Mouse (Mus musculus) intestine, postnatal 0 days (tissue): Measurements from ENCODE around the gene St5. TPM values are rescaled to one million over a fixed set of nuclear protein-coding genes. Genes with fewer than 3 reads are reported as not detected.

Experiments used
- ATAC-seq: fragments of 200-750 bp; cut with Nextera tagmentation; 2 replicates; pipeline ENCODE4 v1.8.0; 2017; ENCODE audit warnings: mild to moderate bottlenecking, moderate TSS enrichment, moderate library complexity
- H3K27ac ChIP-seq: fragments of 300-500 bp; sonication (generic); 2 replicates; pipeline ENCODE4 v1.5.1; 2014; ENCODE audit warnings: mild to moderate bottlenecking, low read depth, low read length, moderate library complexity
- H3K27me3 ChIP-seq: fragments of 300-500 bp; sonication (generic); replicated peaks from 2 replicates; pipeline ENCODE4 v1.6.1; 2014; ENCODE audit warnings: low read length, mixed read lengths; ENCODE audit not compliant: control insufficient read depth, insufficient read depth
- H3K36me3 ChIP-seq: fragments of 300-500 bp; sonication (generic); 2 replicates; pipeline ENCODE4 v1.6.1; 2014; ENCODE audit warnings: mild to moderate bottlenecking, moderate library complexity; ENCODE audit not compliant: control insufficient read depth, insufficient read depth
- H3K4me1 ChIP-seq: fragments of 300-500 bp; sonication (generic); replicated peaks from 2 replicates; pipeline ENCODE4 v1.6.1; 2014; ENCODE audit warnings: antibody characterized with exemption, low read length, mixed read lengths; ENCODE audit not compliant: control insufficient read depth, insufficient read depth
- H3K4me2 ChIP-seq: fragments of 300-500 bp; sonication (generic); replicated peaks from 2 replicates; pipeline ENCODE4 v1.6.1; 2014; ENCODE audit warnings: low read depth, mild to moderate bottlenecking, moderate library complexity
- H3K4me3 ChIP-seq: fragments of 300-500 bp; sonication (generic); 2 replicates; pipeline ENCODE4 v1.5.1; 2014; ENCODE audit warnings: low read depth, low read length
- H3K9ac ChIP-seq: fragments of 300-500 bp; sonication (generic); 2 replicates; pipeline ENCODE4 v1.6.1; 2014; ENCODE audit warnings: mild to moderate bottlenecking, low read depth, low read length
- H3K9me3 ChIP-seq: fragments of 300-500 bp; sonication (generic); 2 replicates; pipeline ENCODE4 v1.6.1; 2016; ENCODE audit warnings: mixed run types; ENCODE audit not compliant: control insufficient read depth
- CTCF ChIP-seq: sonication (generic); IDR thresholded peaks from 2 replicates; pipeline ENCODE4 v1.5.1; 2016; ENCODE audit warnings: low read depth, mild to moderate bottlenecking, control low read depth, antibody characterized with exemption, moderate library complexity
- WGBS: fragments of 180-500 bp; shearing (Covaris S2); extraction: QIAGEN DNeasy Blood & Tissue Kit; methylation state at CpG from one replicate; pipeline ENCODE4 v1.1.7; 2014; 5-methylcytosine and 5-hydroxymethylcytosine counted together
- polyA plus RNA-seq: library from polyadenylated mRNA; unstranded; fragments of >200 nt; fragmentation: Nextera tagmentation; extraction: Ambion mirVana; gene quantifications from 2 replicates; pipeline ENCODE4 v1.2.1, GENCODE M21; 2015

The St5 gene
- polyA plus RNA-seq, 1 experiment from 2014 or later = 46.7 TPM

DNA sequence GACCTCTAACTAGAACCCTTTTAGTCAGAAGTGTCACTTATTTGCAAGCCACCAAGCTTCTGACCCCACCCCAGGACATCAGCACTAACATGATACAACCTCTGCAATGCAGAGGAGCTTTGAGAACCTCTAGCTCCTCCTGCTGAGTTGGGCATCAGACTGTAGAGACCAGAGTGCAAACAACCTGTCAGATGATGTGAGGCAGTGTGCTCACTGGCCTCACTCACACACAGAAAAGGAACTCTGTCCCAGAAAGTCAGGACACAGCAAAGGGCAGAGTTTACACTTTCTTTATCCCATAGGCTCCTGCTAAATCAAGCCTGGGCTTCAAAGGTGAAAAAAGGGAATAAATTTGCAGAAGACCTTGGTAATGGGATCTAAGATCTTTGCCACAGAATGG lies 137.1 kb downstream of the St5 start:
- no peak for TF ChIP-seq CTCF
- Histone ChIP-seq H3K9me3 (no peaks in the 10 kb centered on the region), H3K27ac (peak overlapping the region; percentile 21; the same call in 1 of the 2 replicates), H3K9ac (no peak overlapping the region), H3K4me1 (peaks cover 8% of the 10 kb centered on the region), H3K36me3 (peaks cover 24% of the 10 kb centered on the region), H3K4me3 (no peak overlapping the region), H3K4me2 (no peak overlapping the region), H3K27me3 (no peaks in the 10 kb centered on the region)
- peak; percentile 42; the same call in 1 of the 2 replicates for ATAC-seq

DNA sequence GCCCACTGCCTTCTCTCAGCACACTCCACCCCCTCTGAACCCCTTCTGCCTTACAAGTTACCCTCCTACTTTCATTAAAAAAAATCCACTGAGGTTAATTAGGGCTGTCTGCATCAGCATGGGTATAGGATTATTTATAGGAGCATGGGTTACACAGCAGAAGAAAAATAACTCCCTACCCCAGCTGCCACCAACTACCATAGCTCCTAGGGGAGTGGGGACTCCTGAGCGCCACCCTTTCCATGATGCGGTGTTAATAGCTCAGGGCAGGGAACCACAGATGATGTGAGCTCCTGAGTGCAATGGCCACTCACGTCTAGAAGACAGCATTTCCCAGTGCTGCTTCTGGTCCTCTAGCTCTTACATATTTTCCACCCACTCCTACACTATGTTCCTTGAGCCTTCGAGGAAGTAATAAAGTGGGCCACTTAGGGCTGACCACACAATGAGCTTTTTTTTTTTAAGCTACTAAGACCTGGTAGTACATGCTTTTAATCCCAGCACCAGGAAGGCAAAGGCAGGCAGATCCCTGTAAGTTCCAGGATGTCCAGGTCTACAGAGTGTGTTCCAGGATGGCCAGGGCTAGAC lies 139.5 kb downstream of the St5 start:
- no peak overlapping the region for H3K4me2 ChIP-seq
- no peaks in the 10 kb centered on the region for H3K27me3 ChIP-seq
- H3K27ac ChIP-seq = no peak overlapping the region
- H3K9me3 ChIP-seq = no peaks in the 10 kb centered on the region
- ATAC-seq = no peak
- TF ChIP-seq CTCF = no peak
- no peak overlapping the region for H3K9ac ChIP-seq
- 60% methylated on average over 4 of the region's 4 CpGs for WGBS
- peaks cover 15% of the 10 kb centered on the region; the same call in 1 of the 2 replicates for H3K36me3 ChIP-seq
- H3K4me1 ChIP-seq = peaks cover 8% of the 10 kb centered on the region
- no peak overlapping the region for H3K4me3 ChIP-seq

DNA sequence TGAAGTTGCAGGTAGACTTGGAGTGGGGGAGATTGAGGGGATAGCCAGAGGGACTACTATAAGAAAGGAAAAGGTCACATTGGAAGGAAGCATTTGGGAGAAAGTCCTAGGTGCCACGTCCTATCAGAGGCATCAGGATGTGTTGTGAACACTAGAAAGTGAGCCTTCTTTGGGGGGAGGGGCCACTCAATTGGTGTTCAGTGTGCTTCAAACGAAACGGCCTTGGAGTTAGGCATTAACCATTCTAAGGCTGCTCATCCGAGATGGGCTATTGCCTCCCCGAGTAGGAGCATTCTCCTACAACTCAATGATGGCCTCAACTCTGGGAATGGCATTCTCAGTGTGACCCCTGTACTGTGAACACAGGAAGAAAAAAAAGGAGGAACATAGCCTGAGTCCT lies 140.7 kb downstream of the St5 start:
- no peak for ATAC-seq
- no peak overlapping the region for H3K4me3 ChIP-seq
- peaks cover 8% of the 10 kb centered on the region for H3K4me1 ChIP-seq
- WGBS = 17% methylated on average over 5 of the region's 5 CpGs
- no peaks in the 10 kb centered on the region for H3K9me3 ChIP-seq
- no peaks in the 10 kb centered on the region for H3K27me3 ChIP-seq
- no peak for TF ChIP-seq CTCF
- H3K9ac ChIP-seq = no peak overlapping the region
- peak overlapping the region; percentile 60 for H3K27ac ChIP-seq
- H3K36me3 ChIP-seq = peaks cover 11% of the 10 kb centered on the region; the same call in 1 of the 2 replicates
- H3K4me2 ChIP-seq = no peak overlapping the region

DNA sequence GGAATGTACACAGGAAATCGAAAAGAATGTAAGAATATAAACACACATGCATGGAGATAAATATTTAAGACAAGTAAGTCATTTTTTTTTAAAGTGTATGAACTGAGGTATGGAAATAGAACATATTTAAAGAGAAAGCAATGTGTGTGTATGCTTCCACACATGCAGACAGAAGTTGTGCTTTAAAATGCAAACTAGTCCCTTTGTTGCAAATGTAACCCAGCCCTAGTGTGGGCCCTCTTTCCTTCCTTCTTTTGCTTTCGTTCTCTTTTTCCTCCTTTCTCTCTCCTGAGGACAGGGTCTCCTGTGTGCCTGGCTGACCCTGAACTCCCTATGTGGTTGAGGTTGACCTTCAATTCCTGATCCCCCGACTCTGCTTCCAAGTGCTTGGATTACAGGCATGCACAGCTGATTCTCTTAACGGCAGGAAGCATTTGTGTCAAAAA lies 141.2 kb downstream of the St5 start:
- 27% methylated on average over 4 of the region's 4 CpGs for WGBS
- Histone ChIP-seq H3K9me3 (no peaks in the 10 kb centered on the region), H3K4me1 (peaks cover 8% of the 10 kb centered on the region), H3K27me3 (no peaks in the 10 kb centered on the region), H3K4me3 (no peak overlapping the region), H3K27ac (peak overlapping the region; percentile 60), H3K36me3 (peaks cover 10% of the 10 kb centered on the region; the same call in 1 of the 2 replicates), H3K9ac (no peak overlapping the region), H3K4me2 (no peak overlapping the region)
- no peak for TF ChIP-seq CTCF
- ATAC-seq = no peak

GRCm38 (mm10) chr7:109561466-109562153 lies 141.8 kb downstream of the St5 start:
- no peak overlapping the region for H3K27ac ChIP-seq
- H3K4me1 ChIP-seq = peaks cover 8% of the 10 kb centered on the region

GRCm38 (mm10) chr7:109559536-109559935 lies 143.9 kb downstream of the St5 start:
- no peak for ATAC-seq
- WGBS = 50% methylated on average over 6 of the region's 6 CpGs

More at GRCm38 (mm10) chr7:109561466-109562153, 141.8 kb downstream of the St5 start:
- Histone ChIP-seq H3K9me3 (no peaks in the 10 kb centered on the region), H3K9ac (no peak overlapping the region), H3K4me3 (no peak overlapping the region), H3K4me2 (no peak overlapping the region), H3K27me3 (no peaks in the 10 kb centered on the region), H3K36me3 (peaks cover 16% of the 10 kb centered on the region)
- 46% methylated on average over 8 of the region's 8 CpGs for WGBS
- no peak for TF ChIP-seq CTCF
- no peak for ATAC-seq

More at GRCm38 (mm10) chr7:109559536-109559935, 143.9 kb downstream of the St5 start:
- Histone ChIP-seq H3K4me2 (no peak overlapping the region), H3K4me1 (peaks cover 4% of the 10 kb centered on the region), H3K36me3 (peaks cover 20% of the 10 kb centered on the region; the same call in 1 of the 2 replicates), H3K4me3 (no peak overlapping the region), H3K9ac (no peak overlapping the region), H3K27me3 (no peaks in the 10 kb centered on the region), H3K9me3 (no peaks in the 10 kb centered on the region), H3K27ac (no peak overlapping the region)
- no peak for TF ChIP-seq CTCF
